Mouse (Mus musculus) monocyte, adult 5-6 weeks (primary cell): ENCODE results near the gene Bcat2. TPM values are rescaled to one million over a fixed set of nuclear protein-coding genes. Genes with fewer than 3 reads are reported as not detected.

ENCODE experiments used
- ATAC-seq: fragments of 153-309, 156-312 bp; replicated peaks from 2 replicates; pipeline ENCODE4 v1.8.0; 2017; ENCODE audit warnings: mild to moderate bottlenecking; ENCODE audit not compliant: low TSS enrichment, insufficient number of reproducible peaks, severe bottlenecking, poor library complexity, low FRiP score
- total RNA-seq: library from RNA; stranded (forward); fragments of 200-1000, 200-491, 200-594 nt; gene quantifications from 3 replicates; pipeline ENCODE4 v1.2.3, GENCODE M21; 2017

Gene Bcat2
- total RNA-seq, 1 experiment from 2014 or later, result 5.1 TPM

DNA sequence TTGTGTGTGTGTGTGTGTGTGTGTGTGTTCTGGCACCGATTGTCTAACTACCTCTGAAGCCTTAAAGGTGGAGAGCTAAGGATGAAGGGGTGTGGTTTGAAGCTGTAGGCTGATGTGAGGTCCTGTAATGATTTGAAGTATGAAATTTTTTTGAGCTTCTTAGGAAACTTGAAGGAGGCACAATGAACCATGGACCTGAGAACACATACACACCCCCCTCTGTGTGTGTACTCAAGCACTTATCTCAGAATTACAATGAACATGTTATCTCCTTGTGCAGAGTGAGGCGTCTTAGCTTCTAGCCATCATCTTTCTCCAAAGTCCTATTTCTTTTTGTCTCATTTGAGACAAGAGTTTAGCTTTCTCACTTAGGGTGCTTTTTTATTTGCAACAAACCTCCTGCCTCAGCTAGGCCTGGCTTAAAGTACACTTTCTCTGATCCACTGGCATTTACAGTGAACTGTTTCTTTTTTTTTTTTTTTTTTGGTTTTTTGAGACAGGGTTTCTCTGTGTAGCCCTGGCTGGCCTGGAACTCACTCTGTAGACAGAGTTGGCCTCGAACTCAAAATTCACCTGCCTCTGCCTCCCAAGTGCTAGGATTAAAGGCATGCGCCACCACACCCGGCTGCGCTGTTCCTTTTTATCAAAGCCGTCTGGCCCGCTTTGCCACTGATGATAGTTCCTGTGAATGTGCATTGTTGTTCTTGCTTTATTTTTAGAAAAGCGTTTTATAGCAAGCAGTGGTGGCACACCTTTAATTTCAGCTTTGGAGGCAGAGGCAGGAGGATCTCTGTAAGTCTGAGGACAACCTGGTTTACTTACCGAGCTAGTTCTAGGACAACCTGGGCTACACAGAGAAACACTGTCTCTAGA, 1.1 kb upstream of the Bcat2 start:
- ATAC-seq, result no peak

DNA sequence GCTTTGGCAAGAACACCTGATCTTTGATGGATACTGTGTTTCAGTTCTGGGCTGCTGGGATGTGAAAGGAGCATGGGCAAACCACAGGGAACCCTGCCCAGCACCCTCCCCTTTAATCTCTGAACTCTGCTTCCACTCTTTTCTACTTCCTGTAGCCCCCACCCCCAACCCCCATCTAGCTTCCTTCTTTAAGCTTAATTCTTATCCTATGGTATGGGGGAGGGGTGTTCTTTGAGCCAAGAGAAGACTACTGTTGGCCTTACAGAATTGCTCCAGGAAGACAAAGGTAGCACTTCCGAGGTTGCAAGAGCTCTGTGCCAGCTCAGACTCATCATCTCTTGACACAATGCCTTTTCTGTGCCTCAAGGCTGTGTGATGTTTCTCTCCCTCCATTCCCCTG, 2.0 kb downstream of the Bcat2 start:
- ATAC-seq, result no peak

DNA sequence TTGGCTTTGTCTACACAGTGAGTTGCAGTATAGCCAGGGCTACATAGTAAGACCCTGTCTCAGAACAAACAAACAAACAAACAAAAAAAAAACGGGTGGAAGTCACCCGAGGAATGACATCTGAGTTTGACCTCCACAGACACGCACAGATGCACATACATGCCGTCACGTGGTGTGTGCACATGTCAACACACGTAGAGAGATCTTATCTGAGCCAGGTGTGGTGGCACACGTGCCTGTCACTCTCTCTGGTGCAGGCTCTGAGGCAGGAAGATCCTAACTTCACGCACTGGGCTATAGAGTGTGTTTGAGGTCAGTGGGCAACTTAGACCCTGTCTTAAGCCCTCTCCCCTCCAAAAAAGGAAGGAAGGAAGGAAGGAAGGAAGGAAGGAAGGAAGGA, 4.0 kb downstream of the Bcat2 start:
- ATAC-seq, result no peak

DNA sequence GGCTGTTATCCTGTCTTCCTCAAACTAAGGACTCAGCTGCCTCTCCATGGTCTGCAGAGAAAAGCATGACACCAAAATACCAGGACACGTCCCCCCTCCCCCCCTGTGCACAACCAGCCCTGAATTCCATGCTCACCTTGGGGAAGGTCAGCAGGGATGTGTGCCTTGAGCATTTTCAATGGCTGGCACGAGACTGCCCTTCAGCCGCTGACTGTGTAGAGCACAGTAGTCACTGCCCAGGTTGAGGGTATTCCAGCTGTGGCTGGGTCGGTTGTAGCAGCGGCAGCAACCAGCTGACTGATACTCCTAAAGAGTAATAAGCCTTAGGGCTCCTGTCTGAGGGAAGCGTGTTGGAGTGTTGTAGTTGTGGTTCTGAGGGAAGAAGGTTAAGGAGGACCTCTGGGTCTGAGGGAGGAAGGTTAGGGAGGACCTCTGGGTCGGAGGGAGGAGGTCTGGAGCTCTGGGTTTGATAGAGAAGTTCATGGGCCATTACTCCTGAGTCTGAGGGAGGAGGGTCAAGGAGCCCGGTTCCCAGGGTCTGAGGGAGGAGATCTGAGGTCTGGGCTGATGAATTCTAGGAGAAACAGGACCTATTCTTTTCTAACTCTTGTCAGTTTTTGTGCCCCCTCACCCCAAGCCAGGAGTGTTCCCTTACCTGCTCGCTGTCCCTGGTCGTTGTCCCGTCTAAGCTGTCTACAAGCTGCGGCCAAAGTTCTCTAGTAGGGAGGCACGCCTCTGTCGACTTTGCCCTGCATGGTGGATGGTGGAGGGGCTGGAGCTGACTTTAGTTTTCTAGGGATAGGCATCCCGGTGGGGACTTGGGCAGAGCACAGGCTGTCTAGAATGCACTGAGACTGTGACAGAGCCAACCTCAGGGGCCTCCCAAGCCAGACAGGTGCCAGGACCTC, 4.8 kb downstream of the Bcat2 start:
- ATAC-seq, result no peak

DNA sequence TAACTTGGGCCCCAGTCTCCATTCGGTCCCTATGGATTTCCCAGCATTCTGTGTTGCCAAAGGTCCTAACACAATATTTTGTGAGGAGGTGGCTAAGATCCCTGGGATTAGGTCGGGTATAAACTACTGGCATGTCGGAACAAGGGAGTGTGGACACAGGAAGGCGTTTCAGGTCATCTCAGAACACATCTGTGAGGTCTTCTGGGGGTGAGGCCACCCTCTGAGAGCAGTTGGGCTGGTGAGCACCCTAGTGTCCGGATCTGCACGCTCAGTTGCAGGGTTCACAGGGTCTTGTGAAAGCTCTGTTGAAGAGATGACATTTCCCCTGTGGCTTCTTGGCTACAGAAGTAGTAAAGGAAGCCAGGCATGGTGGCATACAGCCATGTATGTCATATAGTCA, 16.0 kb downstream of the Bcat2 start:
- no peak for ATAC-seq

DNA sequence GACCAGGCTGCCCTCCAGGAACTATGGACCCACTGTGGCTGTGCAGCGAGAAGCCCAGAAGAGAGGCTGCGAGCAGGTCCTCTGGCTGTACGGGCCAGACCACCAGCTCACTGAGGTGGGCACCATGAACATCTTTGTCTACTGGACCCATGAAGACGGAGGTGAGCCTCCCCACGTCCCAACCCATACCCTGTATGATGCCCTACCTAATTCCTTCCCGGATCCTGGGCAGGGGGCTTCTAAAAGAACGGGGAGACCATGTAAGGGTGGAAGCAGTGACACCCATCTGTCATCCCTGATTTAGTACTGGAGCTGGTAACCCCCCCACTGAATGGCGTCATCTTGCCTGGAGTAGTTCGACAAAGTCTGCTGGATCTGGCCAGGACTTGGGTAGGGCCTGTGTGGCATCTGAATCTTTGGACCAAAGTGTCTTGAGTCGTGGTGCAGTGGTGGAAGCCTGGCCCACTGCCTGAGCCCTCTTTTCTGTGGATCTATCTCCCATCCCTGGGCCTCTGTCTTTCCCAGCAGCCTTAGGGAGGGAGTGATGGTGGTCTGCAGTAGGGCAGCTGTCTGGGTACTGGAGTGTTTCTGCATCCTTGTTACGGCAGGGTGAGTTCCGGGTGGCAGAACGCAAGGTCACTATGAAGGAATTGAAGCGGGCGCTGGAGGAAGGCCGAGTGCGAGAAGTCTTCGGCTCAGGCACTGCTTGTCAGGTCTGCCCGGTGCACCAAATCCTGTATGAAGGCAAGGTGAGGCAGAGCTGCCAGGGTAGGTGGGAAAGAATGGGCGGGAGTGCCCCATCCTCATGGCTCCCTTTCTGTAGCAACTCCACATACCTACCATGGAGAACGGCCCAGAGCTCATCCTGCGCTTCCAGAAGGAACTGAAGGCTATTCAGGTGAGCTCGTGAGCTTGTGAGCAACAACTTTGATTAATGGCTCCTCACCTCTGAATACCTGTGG, 18.0 kb downstream of the Bcat2 start:
- no peak for ATAC-seq

DNA sequence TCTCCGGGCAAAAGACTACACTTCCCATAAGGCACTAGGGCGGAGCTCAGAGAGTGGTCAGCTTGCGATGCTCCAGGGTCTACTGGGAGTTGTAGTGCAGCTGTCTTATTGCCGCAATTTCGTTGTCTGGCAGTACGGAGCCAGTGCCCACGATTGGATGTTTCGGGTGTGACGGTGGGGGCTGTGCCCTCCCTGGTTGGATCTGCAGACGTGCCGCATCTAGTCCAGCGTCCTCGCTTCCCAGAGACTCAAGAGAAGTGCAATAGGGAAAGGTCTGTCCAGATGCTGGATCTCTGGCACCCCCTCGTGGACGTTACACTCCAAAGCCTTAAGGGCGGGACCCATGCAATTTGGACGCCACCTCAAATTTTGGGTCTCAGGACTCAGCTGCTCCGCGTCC, 19.2 kb downstream of the Bcat2 start:
- peak; percentile 87 for ATAC-seq

DNA sequence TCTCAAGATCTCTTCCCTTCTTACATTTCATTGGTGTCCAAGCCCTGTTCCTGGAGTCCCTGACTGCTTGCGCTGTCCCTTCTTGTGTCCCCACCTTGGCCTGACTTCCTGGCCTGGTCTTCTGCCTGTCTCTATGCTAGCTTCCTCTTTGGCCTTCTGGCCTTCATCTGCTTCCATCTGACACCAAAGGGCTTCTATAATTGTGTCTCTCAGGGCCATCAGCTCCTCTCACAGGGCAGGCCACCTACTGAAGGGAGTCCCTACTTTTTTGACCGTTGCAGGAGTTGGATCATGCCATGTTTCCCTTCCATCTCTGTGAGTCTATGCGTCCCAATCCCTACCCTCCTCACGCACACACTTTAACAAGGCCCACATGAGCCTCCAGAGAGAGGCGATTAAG, 19.9 kb downstream of the Bcat2 start:
- no peak for ATAC-seq

DNA sequence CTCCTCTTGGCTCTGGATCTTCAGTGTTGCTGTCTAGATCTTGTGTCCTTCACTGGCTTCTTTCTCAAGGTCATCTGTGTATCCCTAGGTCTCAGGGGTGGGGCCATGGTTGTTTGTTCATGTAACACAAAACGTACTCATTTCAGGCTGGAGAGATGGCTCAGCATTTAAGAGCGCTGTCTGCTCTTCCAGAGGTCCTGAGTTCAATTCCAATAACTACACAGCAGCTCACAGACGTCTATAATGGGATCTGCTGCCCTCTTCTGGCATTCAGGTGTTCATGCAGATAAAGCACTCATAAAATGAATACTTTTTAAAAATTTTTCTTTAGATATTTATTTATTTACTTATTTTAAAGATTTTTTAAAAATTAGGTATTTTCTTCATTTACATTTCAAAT, 20.9 kb downstream of the Bcat2 start:
- no peak for ATAC-seq

DNA sequence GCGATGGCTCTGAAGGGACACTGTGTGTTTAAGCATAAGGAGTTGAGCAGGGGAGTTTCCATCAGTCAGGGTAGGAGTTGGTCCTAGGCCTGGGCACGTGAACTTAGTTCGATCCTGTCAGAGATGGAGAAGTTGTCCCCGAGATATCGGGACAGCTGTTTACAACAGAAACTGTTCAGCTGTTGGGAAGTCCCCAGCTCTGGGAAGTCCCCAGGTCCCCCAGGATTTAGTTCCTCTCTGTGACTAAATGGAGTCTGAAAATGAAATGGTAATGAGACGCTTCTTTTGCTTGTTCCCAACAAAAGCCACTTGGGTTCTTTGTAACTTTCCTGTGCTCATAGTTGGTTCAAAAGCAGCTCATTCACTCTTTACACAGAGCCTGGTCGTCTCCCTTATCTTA, 21.9 kb downstream of the Bcat2 start:
- ATAC-seq, result peak; percentile 30

DNA sequence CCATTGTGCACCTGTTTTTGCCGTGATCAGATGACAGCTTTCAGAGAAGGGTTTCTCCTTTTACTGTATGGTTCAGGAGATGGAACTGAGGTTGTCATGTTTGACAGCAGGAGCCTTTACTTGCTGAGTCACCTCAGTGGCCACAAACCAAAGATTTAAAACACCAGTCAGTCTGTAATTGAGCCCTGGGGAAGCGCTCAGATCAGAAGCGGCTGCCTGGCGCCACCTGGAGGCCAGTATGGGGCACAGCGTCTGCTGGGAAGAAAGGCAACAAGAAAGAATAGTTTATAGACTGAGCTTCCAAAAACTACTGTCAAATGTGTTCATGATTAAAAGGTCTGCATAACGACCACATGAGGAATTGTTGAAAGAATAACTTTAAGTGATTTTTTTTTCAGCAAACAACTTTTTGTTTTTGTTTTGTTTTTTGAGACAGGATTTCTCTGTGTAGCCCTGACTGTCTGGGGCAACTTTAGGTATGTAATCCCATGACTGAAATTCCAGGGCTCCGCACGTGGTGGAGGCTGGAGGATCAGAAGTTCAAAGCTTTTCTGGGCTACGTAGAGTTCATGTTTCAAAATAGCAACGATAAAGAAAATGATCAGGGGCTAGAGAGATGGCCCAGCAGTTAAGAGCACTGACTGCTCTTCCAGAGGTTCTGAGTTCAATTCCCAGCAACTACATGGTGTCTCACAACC, 23.3 kb downstream of the Bcat2 start:
- ATAC-seq, result peak; percentile 65

DNA sequence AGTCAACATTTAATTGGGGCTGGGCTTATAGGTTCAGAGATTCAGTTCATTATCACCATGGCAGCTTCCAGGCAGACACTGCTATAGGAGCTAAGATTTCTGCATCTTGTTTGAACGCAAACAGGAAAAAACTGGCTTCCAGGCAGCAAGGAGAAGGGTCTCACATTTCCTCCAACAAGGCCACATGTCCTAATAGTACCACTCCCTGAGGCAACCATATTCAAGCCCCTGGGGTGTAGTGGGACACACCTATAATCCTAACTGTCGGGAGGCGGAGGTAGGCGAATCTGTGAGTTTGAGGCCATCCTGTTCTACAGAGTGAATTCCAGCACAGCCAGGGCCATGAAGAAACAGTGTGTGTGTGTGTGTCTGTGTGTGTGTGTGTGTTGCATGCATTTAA, 25.2 kb downstream of the Bcat2 start:
- no peak for ATAC-seq

DNA sequence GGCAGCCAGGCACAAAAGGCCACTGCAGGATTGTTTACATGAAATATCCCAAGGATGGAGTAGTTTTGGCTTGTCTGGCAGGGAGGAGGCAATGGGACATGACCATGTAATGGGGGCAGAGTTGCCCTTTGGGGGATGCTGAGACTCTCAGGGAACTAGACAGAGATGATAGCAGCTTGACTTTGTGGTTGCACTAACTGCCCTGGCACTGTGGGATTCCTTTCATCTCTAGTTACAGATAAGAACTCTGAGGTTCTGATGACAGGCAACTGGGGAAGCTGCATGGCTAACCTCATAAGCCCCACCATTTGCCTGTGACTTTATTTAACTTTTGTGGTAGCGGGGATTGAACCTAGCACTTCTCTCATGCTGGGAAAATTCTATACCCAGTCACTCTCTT, 26.2 kb downstream of the Bcat2 start:
- ATAC-seq, result no peak

DNA sequence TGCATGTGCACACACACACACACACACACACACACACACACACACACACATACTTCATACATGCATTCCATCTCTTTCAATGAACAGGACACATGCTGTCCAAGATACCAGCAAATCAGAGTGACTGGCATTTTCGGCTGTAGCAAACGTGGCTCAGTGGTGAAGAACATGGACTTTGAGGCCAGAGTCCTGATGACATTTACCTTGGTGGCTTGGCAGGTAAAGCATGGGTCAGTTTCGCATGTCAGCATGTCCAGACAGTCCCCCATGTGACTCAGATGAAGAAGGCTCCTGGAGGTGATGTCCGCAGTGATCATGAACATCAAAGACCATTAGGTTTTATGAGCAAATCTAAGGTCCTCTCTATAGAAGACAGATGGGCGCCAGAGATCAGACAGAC, 27.1 kb downstream of the Bcat2 start:
- no peak for ATAC-seq

DNA sequence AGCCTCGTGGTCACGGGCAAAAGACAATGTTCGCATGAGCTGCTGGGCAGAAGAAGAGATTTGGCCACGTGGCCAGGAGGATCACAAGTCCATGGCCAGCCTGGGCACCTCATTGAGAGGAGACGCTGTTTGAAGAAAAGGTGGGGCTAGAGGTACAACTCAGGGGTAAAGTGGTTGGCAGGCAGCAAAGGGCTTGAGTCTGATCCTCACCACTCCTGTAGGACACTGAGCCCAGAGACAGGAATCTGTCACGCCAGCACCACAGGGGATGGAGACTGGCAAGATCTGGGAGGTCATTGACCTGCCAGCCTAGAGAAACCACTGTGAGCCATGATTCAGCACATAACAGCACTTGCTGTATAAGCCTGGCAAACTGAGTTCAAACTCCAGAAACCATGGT, 27.6 kb downstream of the Bcat2 start:
- ATAC-seq, result no peak

DNA sequence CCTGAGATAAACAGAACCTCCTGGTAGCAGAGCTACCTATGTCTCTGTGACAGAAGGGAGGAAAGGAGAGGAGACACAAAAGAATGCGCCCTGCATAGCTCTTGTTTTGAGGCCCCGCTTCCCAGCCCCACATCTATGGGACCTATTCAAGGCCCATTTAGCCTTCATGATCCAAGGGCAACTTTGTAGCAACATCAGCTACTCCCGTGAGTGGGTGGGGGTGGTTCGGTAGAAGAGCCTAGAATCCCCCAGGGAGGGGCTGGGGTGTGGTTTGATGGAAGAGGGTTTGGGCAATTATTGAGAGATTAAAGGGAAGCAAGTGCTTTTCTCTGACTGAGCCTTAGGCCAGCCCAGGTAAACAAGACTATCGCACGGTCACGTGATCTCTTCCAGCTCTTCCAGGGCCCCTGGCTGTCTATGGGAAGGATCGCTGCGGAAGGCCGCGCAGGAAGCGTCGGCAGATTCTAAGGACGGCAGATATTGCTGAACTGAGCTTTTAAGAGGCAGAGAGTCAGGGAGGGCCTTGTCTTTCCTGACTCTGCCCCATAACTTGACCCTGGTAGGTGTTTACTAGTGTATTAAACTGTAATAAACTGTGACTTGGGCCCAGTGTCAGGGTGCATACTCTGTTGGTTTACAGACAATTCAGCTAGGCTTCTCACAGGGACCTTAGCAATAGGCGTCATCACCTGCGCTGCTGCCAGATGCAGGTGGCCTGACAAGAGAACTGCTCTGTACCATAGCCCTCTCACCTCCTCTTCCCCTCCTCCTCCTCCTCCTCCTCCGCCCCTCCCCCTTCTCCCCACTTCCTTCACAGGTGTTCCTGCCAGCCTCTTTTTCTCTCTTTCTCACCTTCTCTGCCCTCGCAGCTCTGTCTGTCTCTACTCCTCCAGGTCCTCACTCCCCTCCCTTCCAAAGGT, 29.3 kb downstream of the Bcat2 start:
- ATAC-seq, result no peak

DNA sequence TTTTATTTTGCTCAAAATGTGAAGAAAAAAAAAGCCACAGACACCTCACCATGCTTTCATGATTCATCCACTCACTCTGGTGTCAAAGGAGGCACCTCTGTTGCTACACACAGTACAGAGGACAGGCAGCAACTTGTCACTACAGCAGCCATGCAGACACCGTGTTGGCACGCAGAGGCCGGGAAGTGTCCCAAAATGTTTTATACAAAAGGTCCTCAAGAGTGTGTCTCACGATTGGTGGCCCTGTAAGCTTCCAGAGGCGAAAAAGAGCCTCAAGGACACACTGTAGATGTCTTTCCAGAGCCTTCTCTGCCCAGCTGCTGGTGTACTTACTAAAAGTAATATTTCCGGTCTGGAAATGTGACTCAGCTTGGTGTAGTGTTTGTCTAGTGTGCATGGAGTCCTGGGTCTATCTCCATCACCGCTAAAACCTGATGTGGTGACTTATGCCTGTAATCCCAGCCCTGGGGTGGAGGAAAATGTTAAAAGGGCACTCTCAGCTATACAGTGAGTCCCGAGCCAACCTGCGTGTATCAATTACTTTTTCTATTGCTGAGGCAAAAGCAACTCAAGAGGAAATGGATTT, 35.8 kb downstream of the Bcat2 start:
- ATAC-seq, result no peak
